Mouse (Mus musculus) ES-Bruce4 (cell line): ENCODE measurements around the gene Sf3b3. TPM values are rescaled to one million over a fixed set of nuclear protein-coding genes. Genes with fewer than 3 reads are reported as not detected.

ENCODE experiments used
- H3K27ac ChIP-seq: 2 replicates; pipeline ENCODE4 v1.5.1; 2012; ENCODE audit warnings: low read length, inconsistent platforms; ENCODE audit not compliant: insufficient read depth
- H3K27me3 ChIP-seq: 2 replicates; pipeline ENCODE4 v1.6.1; 2012; ENCODE audit warnings: mild to moderate bottlenecking, low read length, inconsistent platforms; ENCODE audit not compliant: control insufficient read depth, poor library complexity, insufficient read depth, severe bottlenecking
- H3K36me3 ChIP-seq: 2 replicates; pipeline ENCODE4 v1.6.1; 2012; ENCODE audit warnings: inconsistent platforms, mild to moderate bottlenecking, low read length, moderate library complexity; ENCODE audit not compliant: control insufficient read depth, poor library complexity, insufficient read depth, severe bottlenecking
- H3K4me1 ChIP-seq: one replicate; pipeline ENCODE4 v1.8.1; 2011; ENCODE audit warnings: low read length; ENCODE audit not compliant: control insufficient read depth, insufficient read depth
- H3K4me3 ChIP-seq: 2 replicates; pipeline ENCODE4 v1.5.1; 2011; ENCODE audit warnings: low read depth, mild to moderate bottlenecking, low read length
- H3K9ac ChIP-seq: 2 replicates; pipeline ENCODE4 v1.6.1; 2012; ENCODE audit warnings: low read depth, mild to moderate bottlenecking, inconsistent platforms; ENCODE audit not compliant: poor library complexity, severe bottlenecking
- H3K9me3 ChIP-seq: replicated peaks from 2 replicates; pipeline ENCODE4 v1.6.1; 2012; ENCODE audit warnings: mild to moderate bottlenecking, low read length, inconsistent platforms; ENCODE audit not compliant: control insufficient read depth, poor library complexity, insufficient read depth, severe bottlenecking
- CTCF ChIP-seq: IDR thresholded peaks from one replicate; pipeline ENCODE4 v1.8.1; 2011; ENCODE audit warnings: low read depth, low read length
- EP300 ChIP-seq: IDR thresholded peaks from 2 replicates; pipeline ENCODE4 v1.6.1; 2011; ENCODE audit warnings: low read depth, low read length; ENCODE audit not compliant: insufficient read depth
- POLR2A ChIP-seq: IDR thresholded peaks from one replicate; pipeline ENCODE4 v1.8.1; 2011; ENCODE audit warnings: low read length; ENCODE audit not compliant: insufficient read depth
- polyA plus RNA-seq: library from polyadenylated mRNA; stranded (reverse); fragments of >200 nt; gene quantifications from 2 replicates; pipeline ENCODE4 v1.2.4, GENCODE M21; 2011; ENCODE audit warnings: low read depth; ENCODE audit not compliant: missing spikeins, insufficient read depth, insufficient read length

Gene Sf3b3
- polyA plus RNA-seq, 1 experiment, result 203 TPM

DNA sequence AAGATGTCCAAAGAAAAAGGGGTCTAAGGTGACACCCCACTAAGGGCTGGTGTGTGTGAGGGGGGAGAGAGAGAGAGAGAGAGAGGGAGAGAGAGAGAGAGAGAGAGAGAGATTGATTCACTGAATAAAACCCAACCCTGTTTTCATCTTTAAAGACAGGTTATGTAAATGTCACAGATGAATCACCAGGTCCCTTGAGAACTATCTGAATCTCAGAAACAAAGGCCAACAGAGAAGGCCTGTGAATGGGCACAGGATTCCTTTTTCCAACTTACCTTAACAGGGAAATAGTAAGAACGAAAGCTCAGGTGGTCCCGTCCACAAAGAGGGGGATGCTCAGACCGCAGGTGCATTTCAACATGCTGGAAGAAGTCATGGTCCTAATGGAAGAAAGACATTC is 35.5 kb downstream of the Sf3b3 start:
- no peak overlapping the region for H3K9ac ChIP-seq
- peaks cover 70% of the 10 kb centered on the region for H3K36me3 ChIP-seq
- H3K4me3 ChIP-seq, result no peak overlapping the region
- H3K27ac ChIP-seq, result no peak overlapping the region
- TF ChIP-seq EP300, result no peak
- no peak for TF ChIP-seq POLR2A
- no peaks in the 10 kb centered on the region for H3K27me3 ChIP-seq
- H3K4me1 ChIP-seq, result no peaks in the 10 kb centered on the region
- H3K9me3 ChIP-seq, result no peaks in the 10 kb centered on the region

DNA sequence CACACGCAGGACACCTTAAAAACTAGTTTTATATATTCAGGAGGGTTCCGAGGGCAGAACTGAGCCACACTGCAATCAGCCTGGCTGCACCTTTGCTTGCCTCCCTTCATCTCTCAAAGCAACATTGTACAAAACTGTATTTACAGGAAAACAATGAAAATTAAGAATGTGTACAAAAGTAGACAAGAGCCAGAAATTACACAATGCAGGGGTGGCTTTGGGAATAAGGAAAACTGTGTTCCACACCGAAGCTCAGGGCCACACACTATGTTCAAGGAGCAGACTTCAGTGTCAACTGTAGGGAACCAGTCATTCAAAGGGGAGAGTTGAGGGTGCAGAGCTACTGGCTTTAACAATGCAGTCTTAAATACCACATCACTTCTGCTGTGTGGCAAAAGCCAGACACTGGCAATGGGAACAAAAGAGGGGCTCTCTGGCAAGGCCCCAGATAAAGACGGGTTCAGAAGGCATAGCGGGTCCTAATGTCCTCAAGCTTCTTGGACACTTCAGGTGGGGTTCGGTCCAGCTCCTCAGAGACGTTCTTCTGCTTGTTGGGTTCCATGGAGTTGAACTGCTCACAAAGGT is 36.0 kb downstream of the Sf3b3 start:
- Histone ChIP-seq H3K27me3 (no peaks in the 10 kb centered on the region), H3K9me3 (no peaks in the 10 kb centered on the region), H3K27ac (no peak overlapping the region), H3K9ac (no peak overlapping the region), H3K4me3 (no peak overlapping the region), H3K4me1 (no peaks in the 10 kb centered on the region), H3K36me3 (peaks cover 65% of the 10 kb centered on the region)
- no peak for TF ChIP-seq EP300
- no peak for TF ChIP-seq POLR2A
- TF ChIP-seq CTCF, result no peak

DNA sequence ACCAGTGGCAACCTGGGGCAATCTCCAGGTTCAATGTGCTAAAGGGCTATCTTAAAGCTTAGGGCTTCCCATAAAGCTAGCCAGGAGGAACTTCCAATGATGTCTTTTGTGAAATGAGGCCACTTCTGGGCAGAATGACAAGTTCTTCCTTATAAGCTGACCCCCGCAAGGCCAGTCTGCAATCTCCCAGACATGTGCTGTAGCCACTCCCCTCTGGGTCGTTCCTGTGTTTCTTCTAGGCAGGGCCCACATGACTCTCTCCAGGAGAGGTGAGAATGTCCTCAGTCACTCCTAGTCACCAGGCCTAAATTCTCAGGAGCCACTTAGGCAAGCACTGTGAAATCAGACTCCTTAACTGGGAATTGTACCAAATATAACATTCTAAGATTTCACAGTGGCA is 36.8 kb downstream of the Sf3b3 start:
- Histone ChIP-seq H3K36me3 (peaks cover 57% of the 10 kb centered on the region), H3K4me3 (no peak overlapping the region), H3K27me3 (no peaks in the 10 kb centered on the region), H3K27ac (no peak overlapping the region), H3K4me1 (no peaks in the 10 kb centered on the region), H3K9me3 (no peaks in the 10 kb centered on the region), H3K9ac (no peak overlapping the region)
- TF ChIP-seq POLR2A (no peak), EP300 (no peak), CTCF (no peak)

DNA sequence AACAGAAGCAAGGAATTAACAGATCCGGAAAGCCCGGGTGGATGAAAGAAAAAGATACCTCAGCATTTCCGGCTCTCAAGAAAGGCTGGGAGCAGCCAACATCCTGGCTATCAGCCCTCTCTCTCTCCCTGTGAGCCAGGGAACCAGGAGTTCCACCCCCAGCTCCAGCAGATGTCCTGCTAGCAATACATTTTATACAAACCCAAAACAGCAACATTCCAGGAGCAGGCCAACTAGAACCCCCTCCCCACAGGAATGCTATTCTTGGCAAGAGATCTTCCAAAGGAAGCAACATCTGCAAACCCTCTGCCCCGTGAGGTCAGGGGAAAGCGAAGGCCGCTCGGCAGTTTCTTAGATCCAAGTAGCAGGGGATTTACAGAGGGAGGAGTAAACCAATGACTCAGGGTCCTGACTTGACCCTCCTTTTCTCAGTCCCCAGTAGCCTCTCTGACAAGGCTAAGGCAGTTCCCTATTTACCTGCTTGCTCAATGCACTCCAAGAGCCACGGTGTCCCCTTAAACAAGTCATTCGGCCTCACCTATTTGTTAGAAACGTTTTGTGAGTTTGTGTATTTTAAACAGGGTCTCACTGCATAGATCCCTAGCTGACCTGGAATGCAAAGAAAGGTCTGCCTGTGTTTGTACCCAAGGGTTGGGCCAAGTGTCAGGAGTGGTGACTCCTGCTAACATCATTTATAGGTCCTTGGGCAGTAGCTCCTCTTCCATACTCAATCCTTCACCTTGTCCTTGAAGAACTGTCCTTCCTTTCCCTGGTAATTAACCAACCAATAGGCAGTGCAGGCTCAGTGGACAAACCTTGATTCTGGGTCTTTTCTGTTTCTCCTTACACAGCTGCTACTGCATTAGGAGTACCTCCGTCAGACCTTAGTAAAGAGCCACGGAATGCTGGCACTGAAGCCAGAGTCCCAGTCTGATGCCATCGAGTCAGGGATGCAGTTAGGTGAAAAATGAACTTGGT is 37.8 kb downstream of the Sf3b3 start:
- Histone ChIP-seq H3K27me3 (no peaks in the 10 kb centered on the region), H3K9ac (no peak overlapping the region), H3K9me3 (no peaks in the 10 kb centered on the region), H3K4me1 (no peaks in the 10 kb centered on the region), H3K36me3 (peaks cover 47% of the 10 kb centered on the region), H3K27ac (peak overlapping the region; percentile 34), H3K4me3 (no peak overlapping the region)
- TF ChIP-seq CTCF (no peak), EP300 (no peak), POLR2A (no peak)

DNA sequence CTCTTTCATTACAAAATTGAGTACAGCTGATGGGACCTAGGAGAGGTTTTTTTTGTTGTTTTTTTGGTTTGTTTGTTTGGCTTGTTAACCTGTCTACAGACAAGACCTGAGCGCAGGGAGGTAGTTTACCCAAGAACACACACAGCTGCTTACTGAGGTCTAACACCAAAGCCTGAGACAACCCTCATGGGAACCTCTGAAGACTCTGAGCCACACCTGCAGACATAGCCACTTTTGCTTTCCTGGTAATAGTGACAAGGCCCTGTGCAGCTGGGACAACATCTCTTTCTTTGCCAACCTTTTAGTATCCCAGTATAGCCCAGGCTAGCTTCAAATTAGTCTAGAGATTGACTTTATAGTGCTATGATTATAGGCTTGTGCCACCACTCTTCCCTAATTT is 40.4 kb downstream of the Sf3b3 start:
- no peaks in the 10 kb centered on the region for H3K9me3 ChIP-seq
- no peak for TF ChIP-seq EP300
- TF ChIP-seq POLR2A, result no peak
- TF ChIP-seq CTCF, result no peak
- H3K27ac ChIP-seq, result no peak overlapping the region
- H3K27me3 ChIP-seq, result no peaks in the 10 kb centered on the region
- no peak overlapping the region for H3K4me3 ChIP-seq
- no peaks in the 10 kb centered on the region for H3K4me1 ChIP-seq
- no peak overlapping the region for H3K9ac ChIP-seq
- peaks cover 21% of the 10 kb centered on the region for H3K36me3 ChIP-seq

DNA sequence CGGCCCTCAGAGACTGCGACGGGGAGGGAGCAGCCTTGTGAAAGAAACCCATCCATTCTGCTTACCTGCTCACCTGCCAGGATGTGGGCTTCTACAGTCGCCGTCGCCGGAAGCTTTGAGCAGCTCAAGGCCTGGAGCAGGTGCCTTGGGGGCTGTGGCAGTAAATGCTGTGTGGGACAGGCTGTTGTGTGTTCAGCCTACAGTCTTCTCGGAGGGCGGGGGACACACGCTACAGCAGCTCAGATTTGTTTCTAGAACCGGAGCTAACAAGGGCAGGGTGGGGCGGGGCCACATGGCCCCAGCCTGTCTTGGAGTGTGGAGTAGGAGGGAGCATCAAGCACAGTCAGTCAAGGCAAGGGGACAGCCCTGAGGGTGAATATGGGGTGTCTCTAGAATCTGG is 40.9 kb downstream of the Sf3b3 start, which contains the start of gene Il34:
Gene Il34, minus strand, starts transcription at position 256 of the 400 bp plus-strand sequence.
- H3K27me3 ChIP-seq, result no peaks in the 10 kb centered on the region
- peak within 1 kb of the TSS; percentile 7 for H3K4me3 ChIP-seq
- H3K4me1 ChIP-seq, result no peaks in the 10 kb centered on the region
- H3K9ac ChIP-seq, result no peak within 1 kb of the TSS
- TF ChIP-seq POLR2A, result no peak
- TF ChIP-seq CTCF, result no peak
- no peak for TF ChIP-seq EP300
- no peak within 1 kb of the TSS for H3K27ac ChIP-seq
- no peaks in the 10 kb centered on the region for H3K9me3 ChIP-seq
- peaks cover 16% of the 10 kb centered on the region for H3K36me3 ChIP-seq
